Comparison of ENCODE assay signal across 26 mouse cellular contexts in genomic region chr3:14865941-14866340, GRCm38 (mm10). TPM values are rescaled to one million over a fixed set of nuclear protein-coding genes. Genes with fewer than 3 reads are reported as not detected.
DNase-seq lines count a peak whose midpoint lies in the region; ATAC-seq and TF ChIP-seq lines count a peak whose summit lies in the region.
"Had no signal": no experiment of that assay in that cellular context is flagged by ENCODE, and none has a peak within 500 bp of the region (broad histone marks: within the 10 kb centered on the region; RNA-seq: fewer than 3 reads in every experiment).

No protein-coding gene starts in this region.

- peaks cover 34% of the 10 kb centered on the region for H3K36me3 ChIP-seq in liver, adult 2 months (ENCODE audit: control insufficient read depth, insufficient read depth, low read length)
- no peaks in the 10 kb centered on the region for H3K36me3 ChIP-seq in liver, embryonic 12.5 days
- H3K36me3 ChIP-seq in midbrain, embryonic 11.5 days (ENCODE audit: control insufficient read depth, insufficient read depth, low read length) = no peaks in the 10 kb centered on the region
- H3K36me3 ChIP-seq in midbrain, embryonic 13.5 days = no peaks in the 10 kb centered on the region
- H3K36me3 ChIP-seq: G1E had no signal

- intact Hi-C loops in gastrocnemius, adult 2 months (cut with DNase I) = no loop called here

- 53% methylated on average over 2 of the region's 2 CpGs for WGBS in liver, adult 2 months
- WGBS in liver, embryonic 12.5 days (ENCODE audit: insufficient replicate concordance) = 59% methylated on average over 2 of the region's 2 CpGs
- 57% methylated on average over 2 of the region's 2 CpGs for WGBS in midbrain, embryonic 11.5 days
- WGBS in midbrain, embryonic 13.5 days = 56% methylated on average over 2 of the region's 2 CpGs

- DNase-seq in gastrocnemius, adult 2 months = no peak
- no peak for DNase-seq in gastrocnemius, postnatal 4 days (ENCODE audit: low spot score in 2 of 2)
- peak; percentile 58 for DNase-seq in liver, adult 2 months (ENCODE audit: extremely low read depth, low read depth, low spot score)
- DNase-seq in midbrain, embryonic 11.5 days (ENCODE audit: low spot score, missing footprints) = peak; percentile 82
- DNase-seq in frontal cortex, postnatal 36 days (ENCODE audit: low spot score in 2 of 2) = no peak
- DNase-seq: adrenal gland, adult 2 months; adrenal gland, adult 8-10 months; adrenal gland, postnatal 10 days; adrenal gland, postnatal 14 days; adrenal gland, postnatal 25 days; adrenal gland, postnatal 36 days; B cell, adult 2 months; cerebellum, adult 11 months; cerebellum, adult 11-12 months; cerebellum, adult 18-20 months had no signal

- H3K79me2 ChIP-seq in liver, adult 2 months (ENCODE audit: control insufficient read depth, insufficient read depth, low read length) = no peaks in the 10 kb centered on the region

- no peaks in the 10 kb centered on the region for H3K27me3 ChIP-seq in liver, adult 2 months (ENCODE audit: control insufficient read depth, insufficient read depth, low read length)
- H3K27me3 ChIP-seq in liver, embryonic 12.5 days (replicated peaks) = peaks cover 27% of the 10 kb centered on the region
- H3K27me3 ChIP-seq in midbrain, embryonic 11.5 days (ENCODE audit: control insufficient read depth, insufficient read depth, low read length) = no peaks in the 10 kb centered on the region
- peaks cover 2% of the 10 kb centered on the region; the same call in 1 of the 2 replicates for H3K27me3 ChIP-seq in midbrain, embryonic 13.5 days
- H3K27me3 ChIP-seq: CH12.LX, Patski had no signal

- no peak for TF ChIP-seq POLR2A in liver, adult 2 months (IDR thresholded peaks at IDR 0.05; ENCODE audit: extremely low read depth, insufficient read depth, low read length)

- H3K4me2 ChIP-seq in liver, embryonic 12.5 days = no peak overlapping the region
- no peak overlapping the region for H3K4me2 ChIP-seq in midbrain, embryonic 11.5 days
- no peak overlapping the region for H3K4me2 ChIP-seq in midbrain, embryonic 13.5 days (replicated peaks)

- TF ChIP-seq CTCF in gastrocnemius, adult 2 months (IDR thresholded peaks at IDR 0.05) = no peak
- TF ChIP-seq CTCF in liver, adult 2 months (IDR thresholded peaks at IDR 0.05; ENCODE audit: low read depth, low read length) = no peak

- H3K9me3 ChIP-seq in liver, embryonic 12.5 days (replicated peaks) = no peaks in the 10 kb centered on the region
- H3K9me3 ChIP-seq in midbrain, embryonic 11.5 days (ENCODE audit: control insufficient read depth, low read length) = no peaks in the 10 kb centered on the region
- H3K9me3 ChIP-seq in midbrain, embryonic 13.5 days = no peaks in the 10 kb centered on the region
- H3K9me3 ChIP-seq: G1E had no signal

- H3K9ac ChIP-seq in liver, adult 2 months (ENCODE audit: low read depth, low read length) = no peak overlapping the region; the same call in 1 of the 2 replicates
- no peak overlapping the region for H3K9ac ChIP-seq in liver, embryonic 12.5 days
- H3K9ac ChIP-seq in midbrain, embryonic 11.5 days (ENCODE audit: low read length) = no peak overlapping the region
- no peak overlapping the region for H3K9ac ChIP-seq in midbrain, embryonic 13.5 days (replicated peaks)

- peak overlapping the region; percentile 40; the same call in 1 of the 2 replicates for H3K27ac ChIP-seq in gastrocnemius, adult 2 months
- H3K27ac ChIP-seq in liver, adult 2 months (replicated peaks; ENCODE audit: insufficient read depth, low read depth, low read length) = peak overlapping the region; percentile 27; the same call in 1 of the 2 replicates
- no peak overlapping the region for H3K27ac ChIP-seq in liver, embryonic 12.5 days
- no peak overlapping the region for H3K27ac ChIP-seq in midbrain, embryonic 11.5 days (ENCODE audit: low read depth, low read length)
- H3K27ac ChIP-seq in midbrain, embryonic 13.5 days = no peak overlapping the region
- peak overlapping the region; percentile 55 for H3K27ac ChIP-seq in brown adipose tissue, adult 24 weeks (replicated peaks; ENCODE audit: low read depth, low read length)

- peaks cover 12% of the 10 kb centered on the region for H3K4me1 ChIP-seq in liver, adult 2 months (ENCODE audit: control insufficient read depth, insufficient read depth, low read length)
- peaks cover 19% of the 10 kb centered on the region for H3K4me1 ChIP-seq in liver, embryonic 12.5 days
- peaks cover 3% of the 10 kb centered on the region; the same call in 1 of the 2 replicates for H3K4me1 ChIP-seq in midbrain, embryonic 11.5 days (ENCODE audit: control insufficient read depth, insufficient read depth, low read length)
- H3K4me1 ChIP-seq in midbrain, embryonic 13.5 days (replicated peaks) = peaks cover 19% of the 10 kb centered on the region
- H3K4me1 ChIP-seq in brown adipose tissue, adult 24 weeks (ENCODE audit: control insufficient read depth, insufficient read depth, insufficient read length, low read length) = peaks cover 5% of the 10 kb centered on the region

- ATAC-seq in liver, embryonic 12.5 days = no peak
- ATAC-seq in midbrain, embryonic 11.5 days (ENCODE audit: low FRiP score) = no peak
- no peak for ATAC-seq in midbrain, embryonic 13.5 days
- ATAC-seq: activated CD4-positive, CD25-positive, alpha-beta regulatory T cell, adult 4 months; CD4-positive, CD25-positive, alpha-beta regulatory T cell, adult 4 months; Patski had no signal

- peak overlapping the region; percentile 72 for H3K4me3 ChIP-seq in gastrocnemius, adult 2 months
- peak overlapping the region; percentile 9; the same call in 1 of the 2 replicates for H3K4me3 ChIP-seq in liver, adult 2 months (ENCODE audit: insufficient read depth, low read depth, low read length)
- H3K4me3 ChIP-seq in liver, embryonic 12.5 days = no peak overlapping the region
- H3K4me3 ChIP-seq in midbrain, embryonic 11.5 days (ENCODE audit: low read depth, low read length) = no peak overlapping the region
- no peak overlapping the region for H3K4me3 ChIP-seq in midbrain, embryonic 13.5 days (replicated peaks)
- H3K4me3 ChIP-seq in brown adipose tissue, adult 24 weeks (ENCODE audit: insufficient read depth, low read depth, low read length) = peak overlapping the region; percentile 9; the same call in 1 of the 2 replicates

RNA-seq across cellular contexts. Expression of gene Car3, which starts 2.6 kb away (rescaled TPM):
- total RNA-seq in gastrocnemius, adult 2 months (2021) = 1,000 to 10,000 TPM; 1,122 to 2,421 TPM
- total RNA-seq in gastrocnemius, postnatal 4 days (2021) = 1,000 to 10,000 TPM; 1,435 to 1,848 TPM
- total RNA-seq in liver, adult 2 months (2014; rRNA removed) = 1,504 and 1,617 TPM in 2 replicates
- 1,802 and 2,250 TPM in 2 replicates for polyA plus RNA-seq in liver, adult 2 months (2012; rRNA removed)
- polyA plus RNA-seq in liver, embryonic 12.5 days (2016; fragmentation: Nextera tagmentation; extraction: Ambion mirVana) = 8.2 and 8.5 TPM in 2 replicates
- polyA plus RNA-seq in midbrain, embryonic 11.5 days (2014; fragmentation: Nextera tagmentation; extraction: Ambion mirVana) = 3.5 and 3.9 TPM in 2 replicates
- 1.5 TPM in 2 replicates for polyA plus RNA-seq in midbrain, embryonic 13.5 days (2015; fragmentation: Nextera tagmentation; extraction: Ambion mirVana)
- polyA plus RNA-seq in brown adipose tissue, adult 24 weeks (2012; ENCODE audit: insufficient read depth, insufficient read length, missing spikeins) = 5,717 and 6,809 TPM in 2 replicates
- polyA plus RNA-seq: CD4-positive, CD25-positive, alpha-beta regulatory T cell, adult 4 months had no signal

RNA-seq across cellular contexts. Expression of gene Car2, which starts 20.1 kb away (rescaled TPM):
- 10 to 100 TPM; 12.8 to 20.3 TPM for total RNA-seq in gastrocnemius, adult 2 months (2021)
- 1 to 10 TPM; 4.6 to 6.4 TPM for total RNA-seq in gastrocnemius, postnatal 4 days (2021)
- total RNA-seq in liver, adult 2 months (2014; rRNA removed) = 10.7 and 13.5 TPM in 2 replicates
- 32.8 and 37.5 TPM in 2 replicates for polyA plus RNA-seq in liver, adult 2 months (2012; rRNA removed)
- 2,168 and 2,210 TPM in 2 replicates for polyA plus RNA-seq in liver, embryonic 12.5 days (2016; fragmentation: Nextera tagmentation; extraction: Ambion mirVana)
- 108 and 118 TPM in 2 replicates for polyA plus RNA-seq in midbrain, embryonic 11.5 days (2014; fragmentation: Nextera tagmentation; extraction: Ambion mirVana)
- 20.3 and 22.0 TPM in 2 replicates for polyA plus RNA-seq in midbrain, embryonic 13.5 days (2015; fragmentation: Nextera tagmentation; extraction: Ambion mirVana)
- polyA plus RNA-seq in brown adipose tissue, adult 24 weeks (2012; ENCODE audit: insufficient read depth, insufficient read length, missing spikeins) = 16.9 and 19.2 TPM in 2 replicates

RNA-seq across cellular contexts. Expression of gene Car1, which starts 57.8 kb away (rescaled TPM):
- total RNA-seq in gastrocnemius, adult 2 months (2021) = under 1 TPM; 0.20 to 0.45 TPM
- total RNA-seq in gastrocnemius, postnatal 4 days (2021) = under 1 TPM; 0.29 to 0.31 TPM
- total RNA-seq in liver, adult 2 months (2014; rRNA removed) = 8.3 and 11.2 TPM in 2 replicates
- polyA plus RNA-seq in liver, adult 2 months (2012; rRNA removed) = 8.1 and 9.3 TPM in 2 replicates
- polyA plus RNA-seq in liver, embryonic 12.5 days (2016; fragmentation: Nextera tagmentation; extraction: Ambion mirVana) = 39.0 and 41.1 TPM in 2 replicates
- 0.14 TPM in 1 of 2 replicates, not detected in the other for polyA plus RNA-seq in midbrain, embryonic 11.5 days (2014; fragmentation: Nextera tagmentation; extraction: Ambion mirVana)
- 0.17 TPM in 1 of 2 replicates, not detected in the other for polyA plus RNA-seq in midbrain, embryonic 13.5 days (2015; fragmentation: Nextera tagmentation; extraction: Ambion mirVana)
- polyA plus RNA-seq in brown adipose tissue, adult 24 weeks (2012; ENCODE audit: insufficient read depth, insufficient read length, missing spikeins) = 0.87 and 1.2 TPM in 2 replicates
- total RNA-seq: adrenal gland, adult 18-20 months; adrenal gland, postnatal 25 days; ES-E14 had no signal
- polyA plus RNA-seq: brain, embryonic 14.5 days; CD4-positive, CD25-positive, alpha-beta regulatory T cell, adult 4 months; Patski had no signal

Comparison
In these comparisons a context has a peak if more than half of its experiments do, and no peak if none do; other contexts are left out.
1. H3K27ac ChIP-seq: peak in gastrocnemius, adult 2 months (single experiment), liver, adult 2 months (single experiment) and brown adipose tissue, adult 24 weeks (single experiment); none in liver, embryonic 12.5 days (single experiment), midbrain, embryonic 11.5 days (single experiment) and midbrain, embryonic 13.5 days (single experiment).
2. H3K4me3 ChIP-seq: peak in gastrocnemius, adult 2 months (single experiment), liver, adult 2 months (single experiment) and brown adipose tissue, adult 24 weeks (single experiment); none in liver, embryonic 12.5 days (single experiment), midbrain, embryonic 11.5 days (single experiment) and midbrain, embryonic 13.5 days (single experiment).
3. RNA of gene Car3, which starts 2.6 kb away (polyA plus RNA-seq): 5,717 to 6,809 TPM in brown adipose tissue, adult 24 weeks and 1,802 to 2,250 TPM in liver, adult 2 months; 8.2 to 8.5 TPM in liver, embryonic 12.5 days, 3.5 to 3.9 TPM in midbrain, embryonic 11.5 days and 1.5 TPM in midbrain, embryonic 13.5 days; every median in the first group is over 100 times any median in the second.
4. RNA of gene Car2, which starts 20.1 kb away (polyA plus RNA-seq): 2,168 to 2,210 TPM in liver, embryonic 12.5 days; 108 to 118 TPM in midbrain, embryonic 11.5 days, 32.8 to 37.5 TPM in liver, adult 2 months, 20.3 to 22.0 TPM in midbrain, embryonic 13.5 days and 16.9 to 19.2 TPM in brown adipose tissue, adult 24 weeks; every median in the first group is over 10 times any median in the second.
5. DNase-seq: peak in liver, adult 2 months (single experiment) and midbrain, embryonic 11.5 days (single experiment); none in gastrocnemius, adult 2 months (single experiment), gastrocnemius, postnatal 4 days (0 of 2) and frontal cortex, postnatal 36 days (0 of 2).